Mouse (Mus musculus) mouse trophoblast stem cell (cell line): ENCODE results near the gene AK157302.
"Not testable (repeated sequence)": the region's sequence is repeated elsewhere in the genome, so short reads cannot be mapped to it uniquely, and the experiment has no call there.

Experiments used
- in situ Hi-C, 2 experiments: fragments of 300-500 bp; cut with MseI, MboI; formaldehyde crosslinking; loops; 2 replicates in 1 of 2; 3 replicates in 1 of 2; pipeline ENCODE4 v1.15.1; 2025

AK157302 gene

DNA sequence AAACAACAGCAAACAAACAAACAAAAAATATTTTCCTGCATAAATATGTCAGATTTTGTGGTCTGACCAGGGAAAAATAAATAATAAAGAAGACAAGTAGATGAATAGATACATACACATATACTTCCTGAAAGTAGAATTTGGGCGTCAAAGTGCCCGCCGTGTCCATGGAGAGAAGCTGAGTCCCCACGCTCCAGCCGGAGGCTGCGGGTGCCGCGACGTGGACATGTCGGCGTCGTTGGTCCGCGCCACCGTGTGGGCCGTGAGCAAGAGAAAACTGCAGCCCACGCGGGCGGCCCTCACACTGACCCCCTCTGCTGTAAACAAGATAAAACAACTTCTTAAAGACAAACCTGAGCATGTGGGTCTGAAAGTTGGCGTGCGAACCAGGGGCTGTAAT, at the start of gene AK157302:
AK157302 (plus strand) TSS at position 144 of the 400 bp plus-strand sequence.
- in situ Hi-C loops = no loop called here

GRCm38 (mm10) chr13:21446796-21447195, 48.2 kb upstream of the AK157302 start:
- in situ Hi-C loops = no loop called here

DNA sequence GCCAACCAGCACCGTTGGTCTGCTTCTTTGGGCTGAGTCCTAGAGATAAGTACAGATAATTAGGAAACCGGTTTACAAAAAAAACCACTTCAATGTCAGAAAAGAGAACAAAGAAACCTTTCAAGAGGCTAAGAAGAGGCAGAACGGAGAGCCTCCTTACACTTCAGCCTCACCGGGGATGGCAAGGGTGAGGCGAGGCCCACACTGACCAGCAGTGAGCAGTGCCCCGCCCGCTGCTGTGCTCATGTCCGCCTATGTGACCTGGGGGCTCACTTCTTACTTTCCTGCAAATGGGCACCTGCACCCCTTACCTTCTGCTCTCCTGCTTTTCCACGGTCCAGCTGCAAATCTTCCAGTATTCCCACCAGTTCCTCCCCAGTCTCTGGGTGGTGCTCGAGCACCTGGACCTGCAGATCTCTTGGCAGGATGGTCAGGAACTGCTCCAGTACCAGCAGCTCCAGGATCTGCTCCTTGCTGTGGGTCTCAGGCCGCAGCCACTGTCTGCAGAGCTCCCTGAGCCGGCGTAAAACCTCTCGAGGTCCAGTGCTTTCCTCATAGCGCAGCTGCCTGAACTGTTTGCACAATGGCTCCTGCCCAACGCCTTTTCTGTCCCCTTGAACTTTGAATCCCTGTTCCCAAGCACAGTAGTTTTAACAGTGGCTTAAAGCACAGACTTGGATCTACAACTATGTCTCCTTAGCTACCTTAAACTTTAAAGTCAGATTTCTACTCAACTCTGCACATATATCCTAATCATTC, 47.0 kb upstream of the AK157302 start:
- in situ Hi-C loops = no loop called here

GRCm38 (mm10) chr13:21453042-21453441, 42.0 kb upstream of the AK157302 start:
- in situ Hi-C loops = no loop called here

DNA sequence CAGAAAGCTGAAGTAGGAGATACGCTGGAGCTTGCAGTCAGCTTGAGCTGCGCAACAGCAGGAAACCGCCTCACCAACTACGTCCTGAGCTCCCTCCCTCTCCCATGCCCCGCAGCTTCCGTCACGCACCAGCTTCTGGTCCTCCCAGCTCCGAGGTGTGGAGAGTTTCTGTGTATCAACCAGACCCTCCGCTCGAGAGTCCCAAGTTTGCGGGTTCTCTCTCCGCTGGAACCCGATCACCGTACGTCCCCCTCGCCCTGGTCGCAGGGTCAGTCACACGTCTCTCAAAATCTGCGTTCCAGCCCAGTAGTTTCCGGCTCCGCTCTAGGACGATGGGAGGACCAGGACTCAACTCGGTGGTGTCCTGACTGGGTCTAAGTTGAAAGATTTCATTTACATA, 41.6 kb upstream of the AK157302 start, which contains the start of gene Zscan26:
Zscan26 (minus strand) TSS at position 282 of the 400 bp plus-strand sequence.
- in situ Hi-C loops = no loop called here

DNA sequence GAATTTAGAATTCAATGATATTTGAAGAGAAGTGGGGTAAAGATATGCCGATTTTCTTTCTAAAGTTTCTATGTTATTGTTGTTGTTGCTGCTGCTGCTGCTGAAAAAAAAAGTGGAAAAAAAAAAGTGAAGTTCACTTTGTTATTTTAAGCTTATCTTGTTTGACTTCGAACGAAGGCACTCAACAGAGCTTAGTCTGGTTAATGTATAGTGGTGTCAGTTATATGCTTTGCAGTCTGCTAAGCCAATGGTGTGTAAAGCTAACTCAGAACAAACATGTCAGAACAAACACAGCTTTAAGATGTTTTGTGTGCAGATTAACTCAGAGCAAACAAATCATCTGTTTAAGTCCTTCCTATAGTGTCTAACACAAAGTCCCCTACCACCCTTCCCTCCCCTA, 40.9 kb upstream of the AK157302 start:
- in situ Hi-C loops = no loop called here

DNA sequence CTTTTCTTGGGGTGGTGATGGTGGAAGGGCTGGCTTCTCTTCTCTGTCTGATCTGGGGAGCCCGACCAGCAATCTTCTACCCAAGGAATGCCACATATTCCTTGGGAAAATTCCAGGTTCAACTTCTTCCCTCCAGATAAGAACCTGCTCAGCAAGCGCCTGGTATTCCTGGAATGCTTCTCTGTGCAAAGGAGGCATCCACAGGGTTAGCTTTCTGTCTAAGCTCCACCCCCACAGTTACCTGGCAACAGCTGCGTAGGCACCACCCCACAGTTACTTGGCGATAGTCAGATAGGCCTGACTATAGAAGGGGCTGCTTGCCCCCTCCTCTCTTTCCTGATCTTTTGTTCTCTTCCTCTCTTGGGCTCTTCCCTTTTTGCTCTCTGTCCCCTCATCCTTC, 38.7 kb upstream of the AK157302 start:
- in situ Hi-C loops = no loop called here

DNA sequence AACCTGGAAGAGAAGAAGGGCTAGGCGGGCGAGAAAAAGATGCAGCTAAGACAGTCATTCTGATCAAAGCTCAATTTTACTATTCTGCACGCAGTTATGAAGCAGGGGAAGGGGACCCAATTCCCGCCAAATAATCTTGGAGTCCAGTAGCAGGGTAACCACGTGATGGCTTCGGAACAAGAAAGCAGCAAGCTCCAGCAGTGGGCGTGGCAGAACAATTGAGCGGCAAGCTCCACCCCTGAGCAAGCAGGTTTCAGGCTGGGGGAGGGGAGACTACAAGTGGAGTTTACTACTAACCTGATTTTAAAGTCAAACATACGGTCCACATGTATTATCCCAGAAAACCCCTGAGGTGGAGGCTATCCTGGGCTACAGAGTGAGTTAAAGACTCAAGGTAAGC, 32.5 kb upstream of the AK157302 start:
- in situ Hi-C loops = not testable (repeated sequence)

DNA sequence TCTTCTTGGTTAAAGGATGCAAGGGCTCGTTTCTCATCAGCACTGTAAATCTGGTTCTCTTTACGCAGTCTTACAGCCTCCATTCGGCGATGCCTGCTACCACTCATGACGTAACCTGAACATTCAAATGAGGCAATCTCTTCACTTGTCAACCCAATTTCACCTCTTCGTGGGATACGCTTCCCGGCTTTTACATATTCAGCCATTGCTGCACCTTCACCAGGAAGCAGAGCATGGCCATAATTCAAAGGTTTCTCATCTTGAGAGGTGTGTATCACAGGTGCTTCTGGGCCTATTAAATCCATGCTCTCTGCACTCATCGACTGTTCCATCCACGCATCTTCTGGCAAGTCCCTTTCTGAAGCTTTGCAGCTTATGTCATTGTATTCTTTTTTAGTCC, 27.7 kb upstream of the AK157302 start:
- in situ Hi-C loops = no loop called here

DNA sequence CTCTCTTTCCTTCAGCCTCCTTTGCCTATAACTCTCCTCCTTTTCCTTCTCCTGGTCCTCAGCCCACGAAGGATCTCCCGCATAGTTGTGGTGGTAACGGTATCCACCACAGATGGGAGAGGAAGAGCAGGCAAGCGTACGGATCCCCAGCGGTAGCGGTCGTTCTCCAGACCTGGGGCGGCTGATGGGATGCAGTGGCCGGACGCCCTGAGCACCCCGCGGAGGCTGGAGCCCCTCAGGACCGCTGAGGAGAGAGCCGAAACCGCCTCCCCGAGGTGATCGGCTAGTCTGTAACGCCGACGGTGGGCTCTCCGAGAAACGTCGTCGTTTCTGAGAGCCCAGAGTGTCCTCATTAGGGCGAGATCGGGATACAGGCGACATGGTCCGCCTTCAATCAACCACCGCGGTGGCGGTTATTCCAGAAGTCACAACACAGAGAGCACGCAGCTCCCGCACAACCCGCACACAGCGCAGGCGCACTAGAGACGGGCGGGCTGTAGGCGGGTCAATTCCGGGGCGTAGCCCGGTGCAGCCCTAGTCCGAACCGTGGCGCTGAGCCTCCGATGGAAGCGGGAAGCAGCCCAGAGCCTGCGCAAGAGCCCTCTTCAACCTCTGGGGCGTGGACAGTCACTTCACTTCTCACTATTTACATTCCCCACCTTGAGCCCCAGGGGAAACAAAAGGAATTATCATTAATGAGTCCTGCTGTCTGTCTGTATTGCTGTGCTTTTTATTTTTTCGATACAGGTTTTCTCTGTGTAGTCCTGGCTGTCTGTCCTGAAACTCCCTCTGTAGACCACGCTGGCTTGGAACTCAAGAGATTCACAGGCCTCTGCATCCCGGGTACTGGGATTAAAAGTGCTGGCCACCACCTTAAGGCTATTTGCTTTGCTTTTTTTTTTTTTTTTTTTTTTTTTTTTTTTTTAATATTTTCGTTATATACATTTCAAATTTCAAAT, 26.7 kb upstream of the AK157302 start, which contains the start of gene Nkapl:
Nkapl (minus strand) TSS at position 449 of the 959 bp plus-strand sequence.
- in situ Hi-C loops = no loop called here

DNA sequence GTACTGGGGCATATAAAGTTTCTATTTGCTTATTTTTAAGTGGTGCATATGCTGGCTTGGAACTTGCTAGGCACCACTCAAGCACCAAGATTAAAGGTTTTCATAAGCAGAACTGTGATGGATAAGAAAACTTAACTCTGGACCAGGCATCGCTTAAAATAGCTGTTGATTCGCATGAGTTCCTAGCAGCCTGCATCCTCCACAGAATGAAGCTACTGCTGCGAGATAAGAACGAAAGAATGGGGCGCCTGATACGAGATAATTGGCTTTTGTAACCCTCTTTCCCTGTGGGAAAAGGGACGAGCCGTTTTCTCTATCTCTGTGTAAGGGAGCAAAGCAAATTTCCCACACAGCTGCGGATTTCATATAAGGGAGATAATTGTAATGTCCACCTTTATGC, 25.9 kb upstream of the AK157302 start:
- in situ Hi-C loops = no loop called here

DNA sequence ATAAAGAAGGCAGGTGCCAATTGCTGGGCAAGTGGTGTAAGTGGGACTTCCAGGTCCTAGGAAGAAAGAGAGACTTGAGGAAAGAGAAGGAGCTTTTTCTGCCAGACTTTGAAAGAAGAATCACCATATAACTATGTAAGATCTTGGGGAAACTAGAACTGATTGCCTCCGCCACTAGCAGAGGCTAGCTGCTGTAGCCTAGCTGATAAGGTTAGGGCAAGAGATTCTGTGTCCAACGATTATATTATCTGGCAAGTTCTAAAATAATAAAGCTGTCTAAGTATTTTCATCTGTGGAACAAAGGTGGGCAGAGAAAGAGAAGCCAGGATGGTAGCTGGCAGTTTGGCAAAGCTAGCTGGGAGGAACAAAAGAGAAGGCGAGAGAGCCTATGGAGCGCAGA, 22.6 kb upstream of the AK157302 start:
- in situ Hi-C loops = no loop called here

GRCm38 (mm10) chr13:21478759-21479670, 16.0 kb upstream of the AK157302 start, which contains the start of the genes Zkscan4 and Gm10065:
TSS of gene Zkscan4 (plus strand) at chr13:21478907.
TSS of gene Gm10065 (minus strand) at chr13:21479441.
- in situ Hi-C loops = not testable (repeated sequence)

- in situ Hi-C loops = no loop called here
Measured at GRCm38 (mm10) chr13:21486881-21487280, 8.1 kb upstream of the AK157302 start.

GRCm38 (mm10) chr13:21492847-21493246, 2.2 kb upstream of the AK157302 start:
- in situ Hi-C loops = no loop called here

- in situ Hi-C loops = not testable (repeated sequence)
Measured at GRCm38 (mm10) chr13:21501182-21501581, 6.2 kb downstream of the AK157302 start, which contains the start of gene Gm11273. TSS of gene Gm11273 (minus strand) at chr13:21501418.

- in situ Hi-C loops = no loop called here
Measured at GRCm38 (mm10) chr13:21502296-21502695, 7.3 kb downstream of the AK157302 start.

- in situ Hi-C loops = no loop called here
Measured at GRCm38 (mm10) chr13:21506221-21506649, 11.2 kb downstream of the AK157302 start.

- in situ Hi-C loops = no loop called here
Measured at GRCm38 (mm10) chr13:21530136-21530535, 35.1 kb downstream of the AK157302 start.

GRCm38 (mm10) chr13:21530781-21531201, 35.8 kb downstream of the AK157302 start, which contains the start of gene Zkscan8:
TSS of gene Zkscan8 (minus strand) at chr13:21531120.
- in situ Hi-C loops = no loop called here

DNA sequence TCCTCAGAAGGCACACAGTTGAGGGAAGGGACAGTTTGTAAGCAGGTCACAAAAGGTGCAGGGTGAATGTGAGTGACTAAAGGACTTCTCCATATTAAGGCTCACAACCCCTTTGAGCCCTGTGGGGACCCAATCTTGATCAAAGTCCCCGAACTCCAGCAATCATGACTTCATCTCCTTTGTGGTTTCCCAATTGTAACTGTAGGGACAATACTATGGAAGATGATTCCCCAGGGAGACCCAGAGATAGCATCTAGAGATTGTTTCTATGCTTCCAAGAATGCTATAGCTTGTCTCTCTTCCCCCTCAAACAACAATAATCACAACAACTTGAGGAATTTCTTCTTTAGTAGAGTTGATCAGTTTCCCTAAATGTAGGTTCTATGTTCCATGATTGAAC, 47.7 kb downstream of the AK157302 start, which contains the start of gene Olfr1366:
Olfr1366 (minus strand) TSS at position 101 of the 400 bp plus-strand sequence.
- in situ Hi-C loops = no loop called here
